Mouse (Mus musculus) forebrain, embryonic 14.5 days (tissue): ENCODE results near the gene Mmp7. TPM values are rescaled to one million over a fixed set of nuclear protein-coding genes. Genes with fewer than 3 reads are reported as not detected.

Experiments used
- ATAC-seq: fragments of 200-750 bp; cut with Nextera tagmentation; 2 replicates; pipeline ENCODE4 v1.8.0; 2017; ENCODE audit warnings: mild to moderate bottlenecking, moderate library complexity
- DNase-seq: peaks from one replicate; pipeline ENCODE4 v3.0.0-alpha.2; 2015; ENCODE audit warnings: low spot score
- H3K27ac ChIP-seq: fragments of 300-500 bp; sonication (generic); 2 replicates; pipeline ENCODE4 v1.5.1; 2014; ENCODE audit warnings: low read depth, mild to moderate bottlenecking, control low read depth, low read length, moderate library complexity
- H3K27me3 ChIP-seq: fragments of 300-500 bp; sonication (generic); replicated peaks from 2 replicates; pipeline ENCODE4 v1.6.1; 2014; ENCODE audit warnings: low read length, control low read depth, mixed read lengths; ENCODE audit not compliant: control insufficient read depth, insufficient read depth
- H3K36me3 ChIP-seq: fragments of 300-500 bp; sonication (generic); 2 replicates; pipeline ENCODE4 v1.6.1; 2014; ENCODE audit warnings: low read length, control low read depth; ENCODE audit not compliant: control insufficient read depth, insufficient read depth
- H3K4me1 ChIP-seq: fragments of 300-500 bp; sonication (generic); 2 replicates; pipeline ENCODE4 v1.6.1; 2014; ENCODE audit warnings: antibody characterized with exemption, low read length, control low read depth; ENCODE audit not compliant: control insufficient read depth, insufficient read depth
- H3K4me2 ChIP-seq: fragments of 300-500 bp; sonication (generic); 2 replicates; pipeline ENCODE4 v1.6.1; 2014; ENCODE audit warnings: mild to moderate bottlenecking, control low read depth, low read length
- H3K4me3 ChIP-seq: fragments of 300-500 bp; sonication (generic); 2 replicates; pipeline ENCODE4 v1.5.1; 2014; ENCODE audit warnings: low read depth, low read length, control low read depth
- H3K9ac ChIP-seq: fragments of 300-500 bp; sonication (generic); 2 replicates; pipeline ENCODE4 v1.6.1; 2014; ENCODE audit warnings: mild to moderate bottlenecking, low read length, control low read depth, moderate library complexity
- H3K9me3 ChIP-seq: fragments of 300-500 bp; sonication (generic); replicated peaks from 2 replicates; pipeline ENCODE4 v1.6.1; 2016; ENCODE audit warnings: low read length, control low read depth, mixed read lengths; ENCODE audit not compliant: control insufficient read depth
- WGBS: fragments of 180-500 bp; shearing (Covaris S2); extraction: QIAGEN DNeasy Blood & Tissue Kit; methylation state at CpG from one replicate; pipeline ENCODE4 v1.1.7; 2014; 5-methylcytosine and 5-hydroxymethylcytosine counted together
- polyA plus RNA-seq: library from polyadenylated mRNA; unstranded; fragments of >200 nt; fragmentation: Nextera tagmentation; extraction: Ambion mirVana; gene quantifications from 2 replicates; pipeline ENCODE4 v1.2.1, GENCODE M21; 2014

Mmp7 gene
- polyA plus RNA-seq, 1 experiment from 2014 or later = not detected

GRCm38 (mm10) chr9:7714908-7715175 lies 23.0 kb downstream of the Mmp7 start:
- H3K4me1 ChIP-seq = no peaks in the 10 kb centered on the region
- no peak overlapping the region for H3K27ac ChIP-seq
- H3K9ac ChIP-seq = no peak overlapping the region
- H3K9me3 ChIP-seq = no peaks in the 10 kb centered on the region
- H3K4me2 ChIP-seq = no peak overlapping the region
- ATAC-seq (0 out of 2 replicates have a peak, but pooled peaks have one; percentile 12), DNase-seq (no peak)
- H3K36me3 ChIP-seq = no peaks in the 10 kb centered on the region
- H3K27me3 ChIP-seq = no peaks in the 10 kb centered on the region
- WGBS = 88% methylated on average over 2 of the region's 2 CpGs
- no peak overlapping the region for H3K4me3 ChIP-seq

GRCm38 (mm10) chr9:7721543-7721942 lies 29.7 kb downstream of the Mmp7 start:
- DNase-seq (no peak), ATAC-seq (no peak)
- Histone ChIP-seq H3K36me3 (no peaks in the 10 kb centered on the region), H3K4me1 (no peaks in the 10 kb centered on the region), H3K4me2 (no peak overlapping the region), H3K9ac (no peak overlapping the region), H3K27me3 (no peaks in the 10 kb centered on the region), H3K27ac (no peak overlapping the region), H3K4me3 (no peak overlapping the region), H3K9me3 (no peaks in the 10 kb centered on the region)
- WGBS = 95% methylated on average over 1 of the region's 1 CpGs

GRCm38 (mm10) chr9:7728997-7729396 lies 37.1 kb downstream of the Mmp7 start:
- no peaks in the 10 kb centered on the region for H3K27me3 ChIP-seq
- no peak overlapping the region for H3K4me2 ChIP-seq
- no peak overlapping the region for H3K4me3 ChIP-seq
- H3K9ac ChIP-seq = no peak overlapping the region
- no peak overlapping the region for H3K27ac ChIP-seq
- ATAC-seq = no peak
- WGBS = 81% methylated on average over 4 of the region's 4 CpGs
- no peaks in the 10 kb centered on the region for H3K4me1 ChIP-seq
- no peaks in the 10 kb centered on the region for H3K9me3 ChIP-seq
- no peaks in the 10 kb centered on the region for H3K36me3 ChIP-seq
- DNase-seq = no peak

GRCm38 (mm10) chr9:7742696-7743095 lies 50.8 kb downstream of the Mmp7 start:
- Histone ChIP-seq H3K36me3 (no peaks in the 10 kb centered on the region), H3K4me2 (no peak overlapping the region), H3K27ac (no peak overlapping the region), H3K4me1 (no peaks in the 10 kb centered on the region), H3K9ac (no peak overlapping the region), H3K9me3 (no peaks in the 10 kb centered on the region), H3K27me3 (no peaks in the 10 kb centered on the region), H3K4me3 (no peak overlapping the region)
- DNase-seq = no peak
- WGBS = 89% methylated on average over 1 of the region's 1 CpGs
- ATAC-seq = no peak

- no peaks in the 10 kb centered on the region for H3K9me3 ChIP-seq
- no peak for ATAC-seq
- no peak overlapping the region for H3K27ac ChIP-seq
- DNase-seq = no peak
- no peaks in the 10 kb centered on the region for H3K4me1 ChIP-seq
- no peak overlapping the region for H3K9ac ChIP-seq
- no peak overlapping the region for H3K4me3 ChIP-seq
- WGBS = 53% methylated on average over 1 of the region's 1 CpGs
- H3K4me2 ChIP-seq = no peak overlapping the region
- no peaks in the 10 kb centered on the region for H3K27me3 ChIP-seq
- H3K36me3 ChIP-seq = no peaks in the 10 kb centered on the region
These were observed 52.3 kb downstream of the Mmp7 start for GRCm38 (mm10) chr9:7744156-7744555.

GRCm38 (mm10) chr9:7748881-7749280 lies 57.0 kb downstream of the Mmp7 start:
- 88% methylated on average over 3 of the region's 3 CpGs for WGBS
- no peak for ATAC-seq
- Histone ChIP-seq H3K4me1 (no peaks in the 10 kb centered on the region), H3K36me3 (no peaks in the 10 kb centered on the region), H3K27me3 (no peaks in the 10 kb centered on the region), H3K4me3 (no peak overlapping the region), H3K9ac (no peak overlapping the region), H3K9me3 (no peaks in the 10 kb centered on the region), H3K27ac (no peak overlapping the region), H3K4me2 (no peak overlapping the region)
- DNase-seq = no peak

Other genes starting within 250 kb of the Mmp7 start
- gene Mmp3, start 246.3 kb upstream of the Mmp7 start, polyA plus RNA-seq = not detected in 2 replicates
- not detected in 2 replicates for gene Mmp10, start 189.7 kb upstream of the Mmp7 start, polyA plus RNA-seq
- gene Mmp8, start 133.6 kb upstream of the Mmp7 start, polyA plus RNA-seq = not detected in 2 replicates
- gene Mmp27, start 120.7 kb upstream of the Mmp7 start, polyA plus RNA-seq = not detected in 2 replicates
- not detected in 2 replicates for gene Mmp20, start 63.9 kb upstream of the Mmp7 start, polyA plus RNA-seq
- 40.7 and 43.9 TPM in 2 replicates for gene Tmem123, start 72.0 kb downstream of the Mmp7 start, polyA plus RNA-seq
- 52.8 and 58.5 TPM in 2 replicates for gene Birc2, start 145.0 kb downstream of the Mmp7 start, polyA plus RNA-seq
- 1.3 and 1.9 TPM in 2 replicates for gene Birc3, start 181.1 kb downstream of the Mmp7 start, polyA plus RNA-seq